Mouse (Mus musculus): ENCODE data around the gene Lman1l. TPM values are rescaled to one million over a fixed set of nuclear protein-coding genes. Genes with fewer than 3 reads are reported as not detected.

The Lman1l gene
- total RNA-seq, 1 experiment from 2014 or later, result not detected

Other genes starting within 250 kb of the Lman1l start
- gene Ppcdc, start 180.7 kb downstream of the Lman1l start, total RNA-seq (2017), result 16.2 and 17.4 TPM in 2 replicates
- 0.34 and 0.37 TPM in 2 replicates for gene Scamp5, start 152.7 kb downstream of the Lman1l start, total RNA-seq (2017)
- not detected in 2 replicates for gene Rpp25, start 116.7 kb downstream of the Lman1l start, total RNA-seq (2017)
- 86.5 and 107 TPM in 2 replicates for gene Cox5a, start 99.5 kb downstream of the Lman1l start, total RNA-seq (2017)
- gene Fam219b, start 83.2 kb downstream of the Lman1l start, total RNA-seq (2017), result 12.2 and 13.6 TPM in 2 replicates
- gene Mpi, start 68.0 kb downstream of the Lman1l start, total RNA-seq (2017), result 10.7 and 14.5 TPM in 2 replicates
- 19.2 and 24.9 TPM in 2 replicates for gene Scamp2, start 59.8 kb downstream of the Lman1l start, total RNA-seq (2017)
- 4.1 and 10.6 TPM in 2 replicates for gene Ulk3, start 31.3 kb downstream of the Lman1l start, total RNA-seq (2017)
- gene Cplx3, start 14.5 kb downstream of the Lman1l start, total RNA-seq (2017), result not detected in 2 replicates
- 134 and 190 TPM in 2 replicates for gene Csk, start 32.9 kb upstream of the Lman1l start, total RNA-seq (2017)
- gene Cyp1a2, start 62.9 kb upstream of the Lman1l start, total RNA-seq (2017), result not detected in 2 replicates
- 0.50 TPM in 1 of 2 replicates, not detected in the other for gene Cyp1a1, start 67.2 kb upstream of the Lman1l start, total RNA-seq (2017)
- gene Edc3, start 87.8 kb upstream of the Lman1l start, total RNA-seq (2017), result 7.2 and 9.8 TPM in 2 replicates
- gene Clk3, start 145.1 kb upstream of the Lman1l start, total RNA-seq (2017), result 38.1 and 40.5 TPM in 2 replicates
- 1.9 and 2.2 TPM in 2 replicates for gene Arid3b, start 216.0 kb upstream of the Lman1l start, total RNA-seq (2017)

Measured in common myeloid progenitor, adult 5-6 weeks (primary cell).